Comparison of ENCODE assay signal across 31 mouse cellular contexts in the genomic region with DNA sequence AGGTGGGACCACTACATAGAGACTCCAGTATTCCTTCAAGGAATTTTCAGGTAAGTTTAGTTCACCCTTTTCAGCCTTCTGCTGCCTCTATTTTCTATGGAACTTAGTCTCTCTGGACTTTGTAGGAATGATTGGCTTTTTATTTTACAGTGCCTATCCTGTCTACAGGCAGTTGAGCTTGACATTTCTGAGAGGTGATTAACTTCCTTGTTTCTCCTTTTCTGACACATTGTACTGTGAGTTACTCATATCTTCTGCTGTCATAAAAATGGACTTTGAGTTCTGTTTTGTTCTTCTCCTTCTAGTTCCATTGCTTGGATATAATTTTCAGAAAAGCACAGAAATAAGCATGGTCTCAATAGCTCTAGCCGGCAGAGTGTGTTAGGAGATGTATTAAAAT.
"Had no signal": no experiment of that assay in that cellular context is flagged by ENCODE, and none has a peak within 500 bp of the region (broad histone marks: within the 10 kb centered on the region; RNA-seq: fewer than 3 reads in every experiment).

No protein-coding gene starts in this region.

- ATAC-seq: liver, embryonic 12.5 days; liver, postnatal 0 days; lung, postnatal 0 days; midbrain, embryonic 13.5 days; midbrain, embryonic 15.5 days; midbrain, embryonic 16.5 days had no signal

- H3K9me3 ChIP-seq: limb, embryonic 13.5 days; limb, embryonic 15.5 days; liver, embryonic 12.5 days; liver, embryonic 13.5 days; liver, embryonic 15.5 days; lung, embryonic 15.5 days; midbrain, embryonic 10.5 days; midbrain, embryonic 12.5 days; midbrain, embryonic 13.5 days; midbrain, embryonic 15.5 days had no signal

- DNase-seq: left cerebral cortex, postnatal 4 days; liver; liver, embryonic 13.5 days; liver, postnatal 0 days; lung, adult 18-20 months; lung, adult 2 months; lung, embryonic 14.5 days; lung, postnatal 10 days; lung, postnatal 14 days; lung, postnatal 36 days; lung, postnatal 4 days; midbrain, embryonic 14.5 days had no signal

- H3K9ac ChIP-seq: limb, embryonic 12.5 days; limb, embryonic 13.5 days; limb, embryonic 15.5 days; liver, embryonic 12.5 days; liver, embryonic 13.5 days; liver, embryonic 14.5 days; liver, embryonic 15.5 days; liver, postnatal 0 days; lung, embryonic 14.5 days; lung, embryonic 15.5 days; midbrain, embryonic 12.5 days; midbrain, embryonic 13.5 days; midbrain, embryonic 15.5 days had no signal

- H3K4me1 ChIP-seq: limb, embryonic 12.5 days; limb, embryonic 13.5 days; limb, embryonic 15.5 days; liver, embryonic 12.5 days; liver, embryonic 13.5 days; liver, embryonic 15.5 days; lung, embryonic 15.5 days; midbrain, embryonic 10.5 days; midbrain, embryonic 12.5 days; midbrain, embryonic 13.5 days; midbrain, embryonic 15.5 days had no signal

- H3K27me3 ChIP-seq: limb, embryonic 12.5 days; limb, embryonic 13.5 days; limb, embryonic 15.5 days; liver, embryonic 12.5 days; liver, embryonic 13.5 days; liver, embryonic 15.5 days; lung, embryonic 15.5 days; megakaryocyte, embryonic 14.5 days; midbrain, embryonic 12.5 days; midbrain, embryonic 13.5 days; midbrain, embryonic 15.5 days had no signal

- H3K36me3 ChIP-seq: limb, embryonic 12.5 days; limb, embryonic 13.5 days; limb, embryonic 15.5 days; liver, embryonic 12.5 days; liver, embryonic 13.5 days; liver, embryonic 15.5 days; lung, embryonic 15.5 days; midbrain, embryonic 10.5 days; midbrain, embryonic 12.5 days; midbrain, embryonic 13.5 days; midbrain, embryonic 15.5 days had no signal

- H3K4me2 ChIP-seq: limb, embryonic 12.5 days; limb, embryonic 13.5 days; limb, embryonic 15.5 days; liver, embryonic 11.5 days; liver, embryonic 12.5 days; liver, embryonic 13.5 days; liver, embryonic 15.5 days; lung, embryonic 14.5 days; lung, embryonic 15.5 days; midbrain, embryonic 11.5 days; midbrain, embryonic 12.5 days; midbrain, embryonic 13.5 days; midbrain, embryonic 15.5 days had no signal

- H3K4me3 ChIP-seq: left cerebral cortex, adult 2 months; limb, embryonic 12.5 days; limb, embryonic 13.5 days; limb, embryonic 15.5 days; liver, embryonic 12.5 days; liver, embryonic 13.5 days; liver, embryonic 15.5 days; lung, embryonic 15.5 days; megakaryocyte, embryonic 14.5 days; midbrain, embryonic 10.5 days; midbrain, embryonic 12.5 days; midbrain, embryonic 13.5 days; midbrain, embryonic 15.5 days; myocyte had no signal

- H3K27ac ChIP-seq: left cerebral cortex, adult 2 months; limb, embryonic 12.5 days; limb, embryonic 13.5 days; limb, embryonic 15.5 days; liver, embryonic 12.5 days; liver, embryonic 13.5 days; liver, embryonic 14.5 days; liver, embryonic 15.5 days; lung, embryonic 15.5 days; macrophage; midbrain, embryonic 10.5 days; midbrain, embryonic 12.5 days; midbrain, embryonic 13.5 days; midbrain, embryonic 15.5 days had no signal
